Mouse (Mus musculus): Measurements from ENCODE around the gene 1700001K19Rik.
"Not testable (repeated sequence)": the region's sequence is repeated elsewhere in the genome, so short reads cannot be mapped to it uniquely, and the experiment has no call there.

The 1700001K19Rik gene

GRCm38 (mm10) chr12:110696173-110696974 is 14.0 kb upstream of the 1700001K19Rik start:
- peak; percentile 88 for ATAC-seq (ENCODE audit: insufficient number of reproducible peaks, low FRiP score, low TSS enrichment)

- ATAC-seq (ENCODE audit: insufficient number of reproducible peaks, low FRiP score, low TSS enrichment): peak; percentile 46; the same call in 1 of the 2 replicates
Measured at GRCm38 (mm10) chr12:110695676-110696171, 13.3 kb upstream of the 1700001K19Rik start.

GRCm38 (mm10) chr12:110693378-110693777 is 11.0 kb upstream of the 1700001K19Rik start:
- ATAC-seq (ENCODE audit: insufficient number of reproducible peaks, low FRiP score, low TSS enrichment): not testable (repeated sequence)

GRCm38 (mm10) chr12:110689919-110690643 is 7.7 kb upstream of the 1700001K19Rik start:
- no peak for ATAC-seq (ENCODE audit: insufficient number of reproducible peaks, low FRiP score, low TSS enrichment)

- ATAC-seq (ENCODE audit: insufficient number of reproducible peaks, low FRiP score, low TSS enrichment): not testable (repeated sequence)
Measured at GRCm38 (mm10) chr12:110688921-110689320, 6.5 kb upstream of the 1700001K19Rik start.

GRCm38 (mm10) chr12:110687894-110688734 is 5.7 kb upstream of the 1700001K19Rik start:
- ATAC-seq (ENCODE audit: insufficient number of reproducible peaks, low FRiP score, low TSS enrichment): no peak

GRCm38 (mm10) chr12:110683580-110683979 is 1.2 kb upstream of the 1700001K19Rik start:
- ATAC-seq (ENCODE audit: insufficient number of reproducible peaks, low FRiP score, low TSS enrichment): no peak

GRCm38 (mm10) chr12:110681878-110682277 is 541 bp downstream of the 1700001K19Rik start:
- ATAC-seq (ENCODE audit: insufficient number of reproducible peaks, low FRiP score, low TSS enrichment): no peak

GRCm38 (mm10) chr12:110681191-110681590 is 1.2 kb downstream of the 1700001K19Rik start:
- no peak for ATAC-seq (ENCODE audit: insufficient number of reproducible peaks, low FRiP score, low TSS enrichment)

GRCm38 (mm10) chr12:110674243-110674642 is 8.2 kb downstream of the 1700001K19Rik start:
- ATAC-seq (ENCODE audit: insufficient number of reproducible peaks, low FRiP score, low TSS enrichment): no peak

GRCm38 (mm10) chr12:110667466-110668077 is 14.8 kb downstream of the 1700001K19Rik start:
- ATAC-seq (ENCODE audit: insufficient number of reproducible peaks, low FRiP score, low TSS enrichment): no peak

GRCm38 (mm10) chr12:110661746-110662145 is 20.7 kb downstream of the 1700001K19Rik start:
- ATAC-seq (ENCODE audit: insufficient number of reproducible peaks, low FRiP score, low TSS enrichment): no peak

GRCm38 (mm10) chr12:110651464-110651863 is 31.0 kb downstream of the 1700001K19Rik start:
- ATAC-seq (ENCODE audit: insufficient number of reproducible peaks, low FRiP score, low TSS enrichment): no peak

- no peak for ATAC-seq (ENCODE audit: insufficient number of reproducible peaks, low FRiP score, low TSS enrichment)
Measured at GRCm38 (mm10) chr12:110650241-110650641, 32.2 kb downstream of the 1700001K19Rik start.

- ATAC-seq (ENCODE audit: insufficient number of reproducible peaks, low FRiP score, low TSS enrichment): no peak
Measured at GRCm38 (mm10) chr12:110637507-110638114, 44.8 kb downstream of the 1700001K19Rik start.

- no peak for ATAC-seq (ENCODE audit: insufficient number of reproducible peaks, low FRiP score, low TSS enrichment)
Measured at GRCm38 (mm10) chr12:110636293-110636692, 46.1 kb downstream of the 1700001K19Rik start.

- no peak for ATAC-seq (ENCODE audit: insufficient number of reproducible peaks, low FRiP score, low TSS enrichment)
Measured at GRCm38 (mm10) chr12:110630056-110630455, 52.4 kb downstream of the 1700001K19Rik start.
